Mouse (Mus musculus): ENCODE data around the gene Siglecg. TPM values are rescaled to one million over a fixed set of nuclear protein-coding genes. Genes with fewer than 3 reads are reported as not detected.

The Siglecg gene
- polyA plus RNA-seq, 1 experiment from 2014 or later, result not detected

GRCm38 (mm10) chr7:43436341-43437255 lies 28.6 kb downstream of the Siglecg start, which contains the start of gene Nkg7:
Nkg7 (plus strand) TSS chr7:43437073.
- no peak within 1 kb of the TSS for H3K27ac ChIP-seq (replicated peaks; ENCODE audit: low read depth, low read length)
- H3K36me3 ChIP-seq (ENCODE audit: control insufficient read depth, insufficient read depth, low read length), result no peaks in the 10 kb centered on the region

GRCm38 (mm10) chr7:43438611-43439010 lies 30.6 kb downstream of the Siglecg start:
- Histone ChIP-seq H3K9me3 (ENCODE audit: control insufficient read depth, low read length) (no peaks in the 10 kb centered on the region), H3K4me1 (ENCODE audit: control insufficient read depth, insufficient read depth, low read length) (peaks cover 7% of the 10 kb centered on the region), H3K36me3 (ENCODE audit: control insufficient read depth, insufficient read depth, low read length) (no peaks in the 10 kb centered on the region), H3K4me3 (replicated peaks; ENCODE audit: low read depth, low read length) (no peak overlapping the region), H3K9ac (replicated peaks; ENCODE audit: low read length) (no peak overlapping the region), H3K27me3 (ENCODE audit: control insufficient read depth, insufficient read depth, low read length) (no peaks in the 10 kb centered on the region), H3K27ac (replicated peaks; ENCODE audit: low read depth, low read length) (no peak overlapping the region), H3K4me2 (ENCODE audit: low read length) (no peak overlapping the region)
- 85% methylated on average over 4 of the region's 4 CpGs for WGBS
- ATAC-seq (ENCODE audit: low FRiP score, low TSS enrichment), result no peak
- DNase-seq, result no peak

More at GRCm38 (mm10) chr7:43436341-43437255, 28.6 kb downstream of the Siglecg start, which contains the start of gene Nkg7:
- DNase-seq (no peak), ATAC-seq (ENCODE audit: low FRiP score, low TSS enrichment) (no peak)
- Histone ChIP-seq H3K9ac (replicated peaks; ENCODE audit: low read length) (no peak within 1 kb of the TSS), H3K4me1 (ENCODE audit: control insufficient read depth, insufficient read depth, low read length) (no peaks in the 10 kb centered on the region), H3K4me2 (ENCODE audit: low read length) (no peak within 1 kb of the TSS), H3K4me3 (replicated peaks; ENCODE audit: low read depth, low read length) (no peak within 1 kb of the TSS), H3K9me3 (ENCODE audit: control insufficient read depth, low read length) (no peaks in the 10 kb centered on the region), H3K27me3 (ENCODE audit: control insufficient read depth, insufficient read depth, low read length) (no peaks in the 10 kb centered on the region)
- 79% methylated on average over 10 of the region's 10 CpGs for WGBS

GRCm38 (mm10) chr7:43440482-43440881 lies 32.5 kb downstream of the Siglecg start, which contains the start of gene Cldnd2:
Cldnd2 (plus strand) TSS chr7:43440782.
- no peaks in the 10 kb centered on the region for H3K27me3 ChIP-seq (ENCODE audit: control insufficient read depth, insufficient read depth, low read length)
- no peak within 1 kb of the TSS for H3K9ac ChIP-seq (replicated peaks; ENCODE audit: low read length)
- no peak within 1 kb of the TSS for H3K27ac ChIP-seq (replicated peaks; ENCODE audit: low read depth, low read length)
- no peak for DNase-seq
- no peak within 1 kb of the TSS for H3K4me3 ChIP-seq (replicated peaks; ENCODE audit: low read depth, low read length)
- H3K4me1 ChIP-seq (ENCODE audit: control insufficient read depth, insufficient read depth, low read length), result peaks cover 18% of the 10 kb centered on the region
- 84% methylated on average over 6 of the region's 6 CpGs for WGBS
- H3K9me3 ChIP-seq (ENCODE audit: control insufficient read depth, low read length), result no peaks in the 10 kb centered on the region
- H3K4me2 ChIP-seq (ENCODE audit: low read length), result no peak within 1 kb of the TSS
- no peaks in the 10 kb centered on the region for H3K36me3 ChIP-seq (ENCODE audit: control insufficient read depth, insufficient read depth, low read length)
- ATAC-seq (ENCODE audit: low FRiP score, low TSS enrichment), result no peak

GRCm38 (mm10) chr7:43441071-43441470 lies 33.1 kb downstream of the Siglecg start:
- WGBS, result 86% methylated on average over 3 of the region's 3 CpGs
- no peak for ATAC-seq (ENCODE audit: low FRiP score, low TSS enrichment)
- H3K9ac ChIP-seq (replicated peaks; ENCODE audit: low read length), result no peak overlapping the region
- no peak for DNase-seq
- H3K4me2 ChIP-seq (ENCODE audit: low read length), result no peak overlapping the region
- peaks cover 18% of the 10 kb centered on the region for H3K4me1 ChIP-seq (ENCODE audit: control insufficient read depth, insufficient read depth, low read length)
- H3K4me3 ChIP-seq (replicated peaks; ENCODE audit: low read depth, low read length), result no peak overlapping the region
- H3K36me3 ChIP-seq (ENCODE audit: control insufficient read depth, insufficient read depth, low read length), result no peaks in the 10 kb centered on the region
- no peaks in the 10 kb centered on the region for H3K27me3 ChIP-seq (ENCODE audit: control insufficient read depth, insufficient read depth, low read length)
- no peaks in the 10 kb centered on the region for H3K9me3 ChIP-seq (ENCODE audit: control insufficient read depth, low read length)
- no peak overlapping the region for H3K27ac ChIP-seq (replicated peaks; ENCODE audit: low read depth, low read length)

DNA sequence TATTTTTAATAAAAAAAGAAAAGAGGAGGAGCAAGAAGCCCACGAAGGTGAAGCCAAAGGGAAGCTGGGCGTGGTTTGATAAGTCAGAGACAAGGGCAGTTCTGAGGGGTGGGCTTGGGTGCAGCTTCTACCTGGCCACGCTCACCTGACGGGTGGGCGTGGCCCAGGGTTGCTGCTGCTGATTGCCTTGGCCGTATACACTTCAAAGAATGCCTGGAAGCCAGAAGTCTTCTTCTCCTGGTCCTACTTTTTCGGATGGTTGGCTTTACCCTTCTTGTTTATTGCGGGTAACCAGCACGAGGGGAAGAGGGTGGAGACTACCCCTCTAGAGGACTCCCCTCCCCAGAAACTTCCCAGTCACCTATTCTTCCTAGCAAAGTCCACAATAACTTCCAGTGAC lies 34.7 kb downstream of the Siglecg start:
- peak overlapping the region; percentile 83 for H3K4me2 ChIP-seq (ENCODE audit: low read length)
- ATAC-seq (ENCODE audit: low FRiP score, low TSS enrichment) (no peak), DNase-seq (no peak)
- H3K36me3 ChIP-seq (ENCODE audit: control insufficient read depth, insufficient read depth, low read length), result no peaks in the 10 kb centered on the region
- peak overlapping the region; percentile 59 for H3K9ac ChIP-seq (replicated peaks; ENCODE audit: low read length)
- WGBS, result 19% methylated on average over 9 of the region's 9 CpGs
- peak overlapping the region; percentile 84 for H3K27ac ChIP-seq (replicated peaks; ENCODE audit: low read depth, low read length)
- no peaks in the 10 kb centered on the region for H3K9me3 ChIP-seq (ENCODE audit: control insufficient read depth, low read length)
- peaks cover 18% of the 10 kb centered on the region for H3K4me1 ChIP-seq (ENCODE audit: control insufficient read depth, insufficient read depth, low read length)
- H3K4me3 ChIP-seq (replicated peaks; ENCODE audit: low read depth, low read length), result peak overlapping the region; percentile 55
- no peaks in the 10 kb centered on the region for H3K27me3 ChIP-seq (ENCODE audit: control insufficient read depth, insufficient read depth, low read length)

DNA sequence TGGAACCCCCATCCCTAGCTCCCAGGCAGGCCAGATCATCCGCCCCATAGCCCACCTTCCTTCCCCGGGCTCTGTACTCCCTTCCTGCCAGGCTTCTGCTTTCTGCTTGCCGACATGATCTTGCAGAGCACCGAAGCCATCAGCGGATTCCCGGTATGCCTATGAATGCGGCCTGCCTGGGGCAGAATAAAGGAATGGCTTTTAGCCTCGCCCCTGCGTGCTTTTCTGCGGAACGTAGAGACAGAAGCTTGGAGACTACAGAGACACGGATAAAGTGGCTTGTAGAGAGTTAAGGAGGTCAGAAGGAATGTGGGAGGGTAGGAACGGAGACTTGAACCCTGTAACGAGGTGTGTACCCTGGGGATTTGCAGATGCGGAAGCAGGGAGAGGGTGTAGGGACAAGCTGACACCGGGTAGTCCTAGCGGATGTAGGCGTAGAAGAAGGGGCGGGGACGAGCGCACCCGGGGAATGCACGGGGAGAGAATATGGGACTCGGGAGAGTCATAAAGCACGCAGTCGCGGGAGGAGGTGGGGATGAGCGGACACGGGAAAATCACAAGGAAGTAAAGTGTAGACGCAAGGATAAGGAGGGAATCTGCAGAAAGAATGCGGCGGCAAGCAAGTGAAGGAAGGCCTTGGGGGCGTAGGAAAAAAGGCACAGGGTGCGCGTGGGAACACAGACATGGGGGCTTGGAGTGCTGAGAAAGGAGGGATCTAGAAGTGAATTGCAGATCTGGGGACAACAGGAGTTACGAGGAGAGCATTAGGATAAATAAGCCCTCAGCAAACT lies 35.3 kb downstream of the Siglecg start:
- under 1% methylated on average over 36 of the region's 36 CpGs for WGBS
- peak overlapping the region; percentile 55 for H3K4me3 ChIP-seq (replicated peaks; ENCODE audit: low read depth, low read length)

DNA sequence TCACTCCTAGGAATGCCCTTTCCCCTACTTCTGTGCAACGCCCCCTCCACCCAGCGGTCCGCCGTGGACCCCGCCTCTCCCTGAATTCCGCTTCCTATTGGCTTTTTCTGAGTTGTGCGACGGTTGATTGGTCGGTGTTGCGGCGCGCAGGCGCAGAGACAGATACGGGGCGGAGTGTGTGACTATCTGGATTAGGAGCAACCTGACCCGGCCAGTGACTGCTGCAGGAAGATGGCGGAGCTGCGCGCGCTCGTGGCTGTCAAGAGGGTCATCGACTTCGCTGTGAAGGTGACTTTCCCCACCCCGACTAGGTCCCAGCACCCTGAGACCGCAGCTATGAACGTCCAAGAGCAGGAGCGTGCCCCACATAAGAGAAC lies 35.9 kb downstream of the Siglecg start, which contains the start of the genes Etfb and Gm45233:
TSS of gene Etfb (plus strand) at position 167 of the 377 bp plus-strand sequence.
TSS of gene Gm45233 (plus strand) at position 212 of the 377 bp plus-strand sequence.
- peaks cover 18% of the 10 kb centered on the region for H3K4me1 ChIP-seq (ENCODE audit: control insufficient read depth, insufficient read depth, low read length)
- peak within 1 kb of the TSS; percentile 55 for H3K4me3 ChIP-seq (replicated peaks; ENCODE audit: low read depth, low read length)
- H3K27ac ChIP-seq (replicated peaks; ENCODE audit: low read depth, low read length), result peak within 1 kb of the TSS; percentile 84
- WGBS, result 0% methylated on average over 27 of the region's 27 CpGs
- H3K36me3 ChIP-seq (ENCODE audit: control insufficient read depth, insufficient read depth, low read length), result no peaks in the 10 kb centered on the region
- no peaks in the 10 kb centered on the region for H3K27me3 ChIP-seq (ENCODE audit: control insufficient read depth, insufficient read depth, low read length)
- peak within 1 kb of the TSS; percentile 59 for H3K9ac ChIP-seq (replicated peaks; ENCODE audit: low read length)
- ATAC-seq (ENCODE audit: low FRiP score, low TSS enrichment) (peak; percentile 95), DNase-seq (peak; percentile 96)
- H3K9me3 ChIP-seq (ENCODE audit: control insufficient read depth, low read length), result no peaks in the 10 kb centered on the region
- peak within 1 kb of the TSS; percentile 83 for H3K4me2 ChIP-seq (ENCODE audit: low read length)

More for the DNA sequence above, 35.3 kb downstream of the Siglecg start:
- H3K27me3 ChIP-seq (ENCODE audit: control insufficient read depth, insufficient read depth, low read length), result no peaks in the 10 kb centered on the region
- H3K36me3 ChIP-seq (ENCODE audit: control insufficient read depth, insufficient read depth, low read length), result no peaks in the 10 kb centered on the region
- peak overlapping the region; percentile 83 for H3K4me2 ChIP-seq (ENCODE audit: low read length)
- peaks cover 18% of the 10 kb centered on the region for H3K4me1 ChIP-seq (ENCODE audit: control insufficient read depth, insufficient read depth, low read length)
- peak; percentile 77 for ATAC-seq (ENCODE audit: low FRiP score, low TSS enrichment)
- H3K9me3 ChIP-seq (ENCODE audit: control insufficient read depth, low read length), result no peaks in the 10 kb centered on the region
- peak overlapping the region; percentile 59 for H3K9ac ChIP-seq (replicated peaks; ENCODE audit: low read length)
- peak; percentile 77 for DNase-seq
- peak overlapping the region; percentile 84 for H3K27ac ChIP-seq (replicated peaks; ENCODE audit: low read depth, low read length)

- 94% methylated on average over 4 of the region's 4 CpGs for WGBS
- DNase-seq, result no peak
Measured at GRCm38 (mm10) chr7:43447801-43448200, 39.8 kb downstream of the Siglecg start.

More at GRCm38 (mm10) chr7:43447801-43448200, 39.8 kb downstream of the Siglecg start:
- H3K9me3 ChIP-seq (ENCODE audit: control insufficient read depth, low read length), result no peaks in the 10 kb centered on the region
- H3K27me3 ChIP-seq (ENCODE audit: control insufficient read depth, insufficient read depth, low read length), result no peaks in the 10 kb centered on the region
- no peak overlapping the region for H3K27ac ChIP-seq (replicated peaks; ENCODE audit: low read depth, low read length)
- H3K4me3 ChIP-seq (replicated peaks; ENCODE audit: low read depth, low read length), result no peak overlapping the region
- H3K9ac ChIP-seq (replicated peaks; ENCODE audit: low read length), result no peak overlapping the region
- no peak overlapping the region for H3K4me2 ChIP-seq (ENCODE audit: low read length)
- 0 out of 2 replicates have a peak, but pooled peaks cover 1% of the 10 kb centered on the region for H3K36me3 ChIP-seq (ENCODE audit: control insufficient read depth, insufficient read depth, low read length)
- ATAC-seq (ENCODE audit: low FRiP score, low TSS enrichment), result no peak
- H3K4me1 ChIP-seq (ENCODE audit: control insufficient read depth, insufficient read depth, low read length), result peaks cover 13% of the 10 kb centered on the region

Measured in midbrain, embryonic 14.5 days (tissue).